Mouse (Mus musculus) frontal cortex, adult (tissue): ENCODE data around the gene Usp20.
A peak's percentile ranks its signal among the peaks of the same experiment; 100 is the strongest.
"Not testable (repeated sequence)": the region's sequence is repeated elsewhere in the genome, so short reads cannot be mapped to it uniquely, and the experiment has no call there.

Experiments used
- ATAC-seq: cut with Nextera tagmentation; 2 replicates; pipeline ENCODE4 v1.9.2; 2017; ENCODE audit warnings: mild to moderate bottlenecking, moderate library complexity, mixed read lengths; ENCODE audit not compliant: low TSS enrichment

Gene Usp20

GRCm38 (mm10) chr2:30981790-30982513, at the start of gene Usp20, which contains the start of gene BC005624:
Gene Usp20, plus strand, starts transcription at chr2:30982279.
Gene BC005624, minus strand, starts transcription at chr2:30982201.
- ATAC-seq, result peak; percentile 96

- ATAC-seq, result no peak
Measured at GRCm38 (mm10) chr2:30933032-30933431, 49.0 kb upstream of the Usp20 start.

GRCm38 (mm10) chr2:30933917-30934450, 48.1 kb upstream of the Usp20 start:
- ATAC-seq, result no peak

GRCm38 (mm10) chr2:30936808-30937207, 45.3 kb upstream of the Usp20 start:
- no peak for ATAC-seq

GRCm38 (mm10) chr2:30937731-30938130, 44.3 kb upstream of the Usp20 start:
- ATAC-seq, result no peak

GRCm38 (mm10) chr2:30938574-30938991, 43.5 kb upstream of the Usp20 start:
- ATAC-seq, result no peak

- no peak for ATAC-seq
Measured at GRCm38 (mm10) chr2:30941586-30941985, 40.5 kb upstream of the Usp20 start.

GRCm38 (mm10) chr2:30942116-30942515, 40.0 kb upstream of the Usp20 start:
- not testable (repeated sequence) for ATAC-seq

- peak; percentile 91 for ATAC-seq
Measured at GRCm38 (mm10) chr2:30942603-30943011, 39.5 kb upstream of the Usp20 start.

GRCm38 (mm10) chr2:30952457-30952823, 29.6 kb upstream of the Usp20 start:
- peak; percentile 20; the same call in 1 of the 2 replicates for ATAC-seq

GRCm38 (mm10) chr2:30952824-30953490, 29.1 kb upstream of the Usp20 start, which contains the start of gene Tor1b:
Gene Tor1b, plus strand, starts transcription at chr2:30952959.
- ATAC-seq, result peak; percentile 94

- ATAC-seq, result no peak
Measured at GRCm38 (mm10) chr2:30954797-30955196, 27.3 kb upstream of the Usp20 start.

- no peak for ATAC-seq
Measured at GRCm38 (mm10) chr2:30957511-30957910, 24.6 kb upstream of the Usp20 start.

GRCm38 (mm10) chr2:30958726-30959125, 23.4 kb upstream of the Usp20 start:
- no peak for ATAC-seq

- no peak for ATAC-seq
Measured at GRCm38 (mm10) chr2:30959856-30960255, 22.2 kb upstream of the Usp20 start.

GRCm38 (mm10) chr2:30962570-30963254, 19.4 kb upstream of the Usp20 start:
- peak; percentile 53 for ATAC-seq

GRCm38 (mm10) chr2:30965627-30966026, 16.5 kb upstream of the Usp20 start:
- no peak for ATAC-seq

GRCm38 (mm10) chr2:30966826-30967225, 15.3 kb upstream of the Usp20 start:
- no peak for ATAC-seq

GRCm38 (mm10) chr2:30967352-30968327, 14.4 kb upstream of the Usp20 start, which contains the start of gene Tor1a:
Gene Tor1a, minus strand, starts transcription at chr2:30967933.
- peak; percentile 92 for ATAC-seq

GRCm38 (mm10) chr2:30983024-30983423, 945 bp downstream of the Usp20 start:
- ATAC-seq, result no peak
